8 mouse cellular contexts compared by ENCODE assay signal in genomic region chr2:27773980-27774730, GRCm38 (mm10).
DNase-seq lines count a peak whose midpoint lies in the region; ATAC-seq and TF ChIP-seq lines count a peak whose summit lies in the region.

No protein-coding gene starts in this region.

- peak overlapping the region; percentile 23 for H3K27ac ChIP-seq in liver, adult 2 months (replicated peaks; ENCODE audit: insufficient read depth, low read depth, low read length)
- H3K27ac ChIP-seq in liver, embryonic 11.5 days (ENCODE audit: low read depth, low read length), result no peak overlapping the region
- peak overlapping the region; percentile 94 for H3K27ac ChIP-seq in kidney, embryonic 15.5 days
- peak overlapping the region; percentile 38; the same call in 1 of the 2 replicates for H3K27ac ChIP-seq in neural tube, embryonic 13.5 days (replicated peaks)
- H3K27ac ChIP-seq in cerebellum, adult 2 months (ENCODE audit: insufficient read depth, low read length), result no peak overlapping the region
- no peak overlapping the region for H3K27ac ChIP-seq in hindbrain, embryonic 13.5 days

- WGBS in liver, adult 2 months, result 75% methylated on average over 24 of the region's 24 CpGs
- 66% methylated on average over 24 of the region's 24 CpGs for WGBS in liver, embryonic 11.5 days
- 26% methylated on average over 24 of the region's 24 CpGs for WGBS in kidney, embryonic 15.5 days
- WGBS in neural tube, embryonic 13.5 days, result 66% methylated on average over 24 of the region's 24 CpGs
- WGBS in cerebellum, adult 2 months, result 76% methylated on average over 24 of the region's 24 CpGs
- WGBS in hindbrain, embryonic 13.5 days, result 72% methylated on average over 24 of the region's 24 CpGs

- H3K4me2 ChIP-seq in liver, embryonic 11.5 days, result no peak overlapping the region
- peak overlapping the region; percentile 17; the same call in 1 of the 2 replicates for H3K4me2 ChIP-seq in kidney, embryonic 15.5 days
- no peak overlapping the region for H3K4me2 ChIP-seq in neural tube, embryonic 13.5 days
- no peak overlapping the region for H3K4me2 ChIP-seq in hindbrain, embryonic 13.5 days

- H3K4me1 ChIP-seq in liver, adult 2 months (ENCODE audit: control insufficient read depth, insufficient read depth, low read length), result no peaks in the 10 kb centered on the region
- H3K4me1 ChIP-seq in liver, embryonic 11.5 days (replicated peaks; ENCODE audit: control insufficient read depth, insufficient read depth, low read length), result no peaks in the 10 kb centered on the region
- peaks cover 52% of the 10 kb centered on the region for H3K4me1 ChIP-seq in kidney, embryonic 15.5 days
- 0 out of 2 replicates have a peak, but pooled peaks cover 4% of the 10 kb centered on the region for H3K4me1 ChIP-seq in neural tube, embryonic 13.5 days (replicated peaks)
- no peaks in the 10 kb centered on the region for H3K4me1 ChIP-seq in cerebellum, adult 2 months (ENCODE audit: control insufficient read depth, insufficient read depth, low read length)
- H3K4me1 ChIP-seq in hindbrain, embryonic 13.5 days (replicated peaks), result no peaks in the 10 kb centered on the region; the same call in 1 of the 2 replicates

- intact Hi-C loops in gastrocnemius, postnatal 36 days (cut with DNase I), result loop anchor here (5.0 kb wide), 2 partner anchors 143 to 643 kb away; no protein-coding TSS in a partner anchor

- H3K27me3 ChIP-seq in liver, adult 2 months (ENCODE audit: control insufficient read depth, insufficient read depth, low read length), result no peaks in the 10 kb centered on the region
- no peaks in the 10 kb centered on the region for H3K27me3 ChIP-seq in liver, embryonic 11.5 days (replicated peaks; ENCODE audit: control insufficient read depth, insufficient read depth, low read length)
- H3K27me3 ChIP-seq in kidney, embryonic 15.5 days, result peaks cover 3% of the 10 kb centered on the region; the same call in 1 of the 2 replicates
- no peaks in the 10 kb centered on the region for H3K27me3 ChIP-seq in neural tube, embryonic 13.5 days
- no peaks in the 10 kb centered on the region for H3K27me3 ChIP-seq in cerebellum, adult 2 months (ENCODE audit: control insufficient read depth, insufficient read depth, low read length)
- peaks cover 8% of the 10 kb centered on the region; the same call in 1 of the 2 replicates for H3K27me3 ChIP-seq in hindbrain, embryonic 13.5 days

- ATAC-seq in liver, embryonic 11.5 days (replicated peaks; ENCODE audit: low FRiP score), result no peak
- ATAC-seq in kidney, embryonic 15.5 days (replicated peaks; ENCODE audit: low FRiP score), result peak; percentile 63
- ATAC-seq in neural tube, embryonic 13.5 days (ENCODE audit: low read depth), result no peak
- no peak for ATAC-seq in hindbrain, embryonic 13.5 days (ENCODE audit: low FRiP score)

- TF ChIP-seq CTCF in liver, adult 2 months (IDR thresholded peaks at IDR 0.05; ENCODE audit: low read depth, low read length), result no peak
- no peak for TF ChIP-seq CTCF in cerebellum, adult 2 months (IDR thresholded peaks at IDR 0.05; ENCODE audit: borderline replicate concordance, insufficient read depth, low read depth, low read length)

- H3K9me3 ChIP-seq in liver, embryonic 11.5 days (ENCODE audit: control insufficient read depth, low read length), result no peaks in the 10 kb centered on the region
- H3K9me3 ChIP-seq in kidney, embryonic 15.5 days (replicated peaks), result no peaks in the 10 kb centered on the region
- H3K9me3 ChIP-seq in neural tube, embryonic 13.5 days, result no peaks in the 10 kb centered on the region
- no peaks in the 10 kb centered on the region for H3K9me3 ChIP-seq in hindbrain, embryonic 13.5 days

- TF ChIP-seq POLR2A in liver, adult 2 months (IDR thresholded peaks at IDR 0.05; ENCODE audit: extremely low read depth, insufficient read depth, low read length), result no peak
- no peak for TF ChIP-seq POLR2A in cerebellum, adult 2 months (IDR thresholded peaks at IDR 0.05; ENCODE audit: borderline replicate concordance, insufficient read depth, low read length)

- no peak overlapping the region for H3K9ac ChIP-seq in liver, adult 2 months (ENCODE audit: low read depth, low read length)
- H3K9ac ChIP-seq in liver, embryonic 11.5 days (ENCODE audit: low read depth, low read length), result no peak overlapping the region
- H3K9ac ChIP-seq in kidney, embryonic 15.5 days, result no peak overlapping the region
- H3K9ac ChIP-seq in neural tube, embryonic 13.5 days, result no peak overlapping the region
- H3K9ac ChIP-seq in hindbrain, embryonic 13.5 days, result no peak overlapping the region

- H3K79me2 ChIP-seq in liver, adult 2 months (ENCODE audit: control insufficient read depth, insufficient read depth, low read length), result no peaks in the 10 kb centered on the region

- H3K4me3 ChIP-seq in liver, adult 2 months (ENCODE audit: insufficient read depth, low read depth, low read length), result no peak overlapping the region
- H3K4me3 ChIP-seq in liver, embryonic 11.5 days (ENCODE audit: low read depth, low read length), result no peak overlapping the region
- H3K4me3 ChIP-seq in kidney, embryonic 15.5 days (replicated peaks), result no peak overlapping the region
- H3K4me3 ChIP-seq in neural tube, embryonic 13.5 days, result no peak overlapping the region
- H3K4me3 ChIP-seq in cerebellum, adult 2 months (replicated peaks; ENCODE audit: insufficient read depth, low read depth, low read length), result no peak overlapping the region
- no peak overlapping the region for H3K4me3 ChIP-seq in hindbrain, embryonic 13.5 days

- no peak for DNase-seq in liver, adult 2 months (ENCODE audit: extremely low read depth, low read depth, low spot score)
- no peak for DNase-seq in liver, embryonic 11.5 days (ENCODE audit: low spot score)
- peak; percentile 61 to 74 for DNase-seq in gastrocnemius, postnatal 36 days
- no peak for DNase-seq in cerebellum, adult 2 months
- DNase-seq in yolk sac, embryonic 10.5 days (ENCODE audit: low spot score), result no peak

- no peaks in the 10 kb centered on the region for H3K36me3 ChIP-seq in liver, adult 2 months (ENCODE audit: control insufficient read depth, insufficient read depth, low read length)
- no peaks in the 10 kb centered on the region for H3K36me3 ChIP-seq in liver, embryonic 11.5 days (ENCODE audit: control insufficient read depth, insufficient read depth, low read length)
- H3K36me3 ChIP-seq in kidney, embryonic 15.5 days, result no peaks in the 10 kb centered on the region
- H3K36me3 ChIP-seq in neural tube, embryonic 13.5 days, result no peaks in the 10 kb centered on the region
- no peaks in the 10 kb centered on the region for H3K36me3 ChIP-seq in hindbrain, embryonic 13.5 days

Comparison
In these comparisons a context has a peak if more than half of its experiments do, and no peak if none do; other contexts are left out.
1. H3K27ac ChIP-seq: peak in liver, adult 2 months (single experiment), kidney, embryonic 15.5 days (single experiment) and neural tube, embryonic 13.5 days (single experiment); none in liver, embryonic 11.5 days (single experiment), cerebellum, adult 2 months (single experiment) and hindbrain, embryonic 13.5 days (single experiment).
2. DNase-seq: peak in gastrocnemius, postnatal 36 days (2 of 2); none in liver, adult 2 months (single experiment), liver, embryonic 11.5 days (single experiment), cerebellum, adult 2 months (0 of 2) and yolk sac, embryonic 10.5 days (single experiment).